Mouse (Mus musculus): ENCODE measurements around the gene Phc1. TPM values are rescaled to one million over a fixed set of nuclear protein-coding genes. Genes with fewer than 3 reads are reported as not detected.
A peak's percentile ranks its signal among the peaks of the same experiment; 100 is the strongest.

Gene Phc1
- total RNA-seq, 2 experiments from 2014 or later = 64.2 to 66.0 TPM

GRCm38 (mm10) chr6:122339648-122340341, 566 bp downstream of the Phc1 start:
- DNase-seq (ENCODE audit: low spot score in 2 of 2) = peak; percentile 80 to 87

- peak; percentile 67 to 77 for DNase-seq (ENCODE audit: low spot score in 2 of 2)
These were observed 1.2 kb downstream of the Phc1 start for GRCm38 (mm10) chr6:122339047-122339647.

GRCm38 (mm10) chr6:122337546-122337945, 2.8 kb downstream of the Phc1 start:
- DNase-seq (ENCODE audit: low spot score in 2 of 2) = no peak

GRCm38 (mm10) chr6:122334786-122335340, 5.5 kb downstream of the Phc1 start:
- no peak for DNase-seq (ENCODE audit: low spot score in 2 of 2)

GRCm38 (mm10) chr6:122333081-122333612, 7.2 kb downstream of the Phc1 start:
- no peak for DNase-seq (ENCODE audit: low spot score in 2 of 2)

- DNase-seq (ENCODE audit: low spot score in 2 of 2) = no peak
These were observed 14.9 kb downstream of the Phc1 start for GRCm38 (mm10) chr6:122325361-122325975.

- DNase-seq (ENCODE audit: low spot score in 2 of 2) = no peak
These were observed 21.6 kb downstream of the Phc1 start for GRCm38 (mm10) chr6:122318726-122319125.

GRCm38 (mm10) chr6:122310187-122310820, 30.1 kb downstream of the Phc1 start:
- no peak for DNase-seq (ENCODE audit: low spot score in 2 of 2)

GRCm38 (mm10) chr6:122309446-122309960, 30.9 kb downstream of the Phc1 start:
- no peak for DNase-seq (ENCODE audit: low spot score in 2 of 2)

GRCm38 (mm10) chr6:122308505-122309393, 31.6 kb downstream of the Phc1 start, which contains the start of gene M6pr:
Gene M6pr, plus strand, starts transcription at chr6:122308720.
- peak; percentile 94 for DNase-seq (ENCODE audit: low spot score in 2 of 2)

GRCm38 (mm10) chr6:122308136-122308504, 32.2 kb downstream of the Phc1 start:
- no peak for DNase-seq (ENCODE audit: low spot score in 2 of 2)

- DNase-seq (ENCODE audit: low spot score in 2 of 2) = no peak
These were observed 33.7 kb downstream of the Phc1 start for GRCm38 (mm10) chr6:122306707-122307106.

GRCm38 (mm10) chr6:122304790-122305555, 35.4 kb downstream of the Phc1 start:
- no peak for DNase-seq (ENCODE audit: low spot score in 2 of 2)

GRCm38 (mm10) chr6:122304355-122304754, 36.0 kb downstream of the Phc1 start:
- peak; percentile 87 to 90 for DNase-seq (ENCODE audit: low spot score in 2 of 2)

GRCm38 (mm10) chr6:122303526-122303925, 36.8 kb downstream of the Phc1 start:
- no peak for DNase-seq (ENCODE audit: low spot score in 2 of 2)

GRCm38 (mm10) chr6:122302661-122303060, 37.7 kb downstream of the Phc1 start:
- DNase-seq (ENCODE audit: low spot score in 2 of 2) = no peak

GRCm38 (mm10) chr6:122302121-122302520, 38.2 kb downstream of the Phc1 start:
- no peak for DNase-seq (ENCODE audit: low spot score in 2 of 2)

GRCm38 (mm10) chr6:122299621-122300133, 40.7 kb downstream of the Phc1 start:
- no peak for DNase-seq (ENCODE audit: low spot score in 2 of 2)

- no peak for DNase-seq (ENCODE audit: low spot score in 2 of 2)
These were observed 42.1 kb downstream of the Phc1 start for GRCm38 (mm10) chr6:122298223-122298609.
